ENCODE assay signal across 8 mouse cellular contexts in the genomic region with DNA sequence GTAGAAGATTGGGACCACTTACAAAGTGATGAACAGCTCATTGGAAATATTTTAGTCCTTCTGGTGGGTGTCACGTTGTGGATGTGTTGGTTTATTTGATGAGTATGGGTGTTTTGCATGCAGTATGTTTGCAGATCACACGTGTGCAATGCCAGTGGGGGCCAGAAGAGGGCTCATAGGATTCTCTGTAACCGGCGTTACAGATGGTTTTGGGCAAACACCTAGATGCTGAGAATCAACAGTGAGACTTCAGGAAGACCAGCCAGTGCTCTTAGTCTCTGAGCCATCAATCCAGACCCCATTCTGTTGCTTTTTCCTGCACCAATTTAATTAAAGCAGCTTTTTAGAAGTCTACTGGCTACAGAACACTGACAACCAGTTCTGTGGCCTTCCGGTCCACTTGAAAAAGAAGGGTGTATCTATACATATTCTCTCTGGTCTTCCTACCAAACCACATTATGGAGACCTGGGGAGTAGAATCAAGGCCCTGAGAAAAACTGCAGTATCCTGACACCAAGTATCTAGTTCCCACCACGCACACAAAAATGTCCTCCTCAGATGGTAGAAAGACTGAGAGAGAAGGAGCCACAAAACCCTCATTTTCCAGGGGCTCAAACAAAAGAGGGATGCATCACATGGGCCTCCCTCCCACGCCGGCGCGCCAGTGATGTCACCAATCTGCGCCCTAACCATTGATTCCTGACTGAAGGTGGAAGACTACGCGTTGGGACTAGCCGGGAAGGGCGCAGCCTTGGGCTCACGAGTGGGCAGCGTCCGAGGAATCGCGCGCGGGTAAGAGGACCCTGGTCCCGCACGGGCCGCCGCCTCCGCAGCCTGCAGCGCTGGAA. TPM values are rescaled to one million over a fixed set of nuclear protein-coding genes. Genes with fewer than 3 reads are reported as not detected.
DNase-seq lines count a peak whose midpoint lies in the region; ATAC-seq lines count a peak whose summit lies in the region.

TSS of gene Adar (plus strand) at position 664 of the 848 bp plus-strand sequence.

- ATAC-seq in embryonic facial prominence, embryonic 12.5 days (ENCODE audit: insufficient number of reproducible peaks, insufficient read depth, low FRiP score, low TSS enrichment) = peak; percentile 84
- peak; percentile 79 for ATAC-seq in midbrain, embryonic 12.5 days (ENCODE audit: low FRiP score, low read depth)

- H3K9ac ChIP-seq in embryonic facial prominence, embryonic 12.5 days = peak within 1 kb of the TSS; percentile 95
- peak within 1 kb of the TSS; percentile 98 for H3K9ac ChIP-seq in midbrain, embryonic 12.5 days (replicated peaks)

- peaks cover 3% of the 10 kb centered on the region; the same call in 1 of the 2 replicates for H3K27me3 ChIP-seq in embryonic facial prominence, embryonic 12.5 days
- H3K27me3 ChIP-seq in limb, embryonic 10.5 days (ENCODE audit: low read depth, poor library complexity, severe bottlenecking) = no peaks in the 10 kb centered on the region
- peaks cover 14% of the 10 kb centered on the region; the same call in 1 of the 2 replicates for H3K27me3 ChIP-seq in midbrain, embryonic 12.5 days

- peak within 1 kb of the TSS; percentile 73 for H3K27ac ChIP-seq in embryonic facial prominence, embryonic 12.5 days
- peak within 1 kb of the TSS; percentile 92 for H3K27ac ChIP-seq in limb, embryonic 10.5 days
- H3K27ac ChIP-seq in midbrain, embryonic 12.5 days (replicated peaks) = peak within 1 kb of the TSS; percentile 81

- no peaks in the 10 kb centered on the region for H3K36me3 ChIP-seq in embryonic facial prominence, embryonic 12.5 days
- no peaks in the 10 kb centered on the region for H3K36me3 ChIP-seq in limb, embryonic 10.5 days
- H3K36me3 ChIP-seq in midbrain, embryonic 12.5 days = 0 out of 2 replicates have a peak, but pooled peaks cover 4% of the 10 kb centered on the region

- peak; percentile 73 for DNase-seq in 3134 (ENCODE audit: extremely low read depth, insufficient read length, low spot score)
- DNase-seq in adrenal gland, postnatal 25 days = peak; percentile 77
- DNase-seq in heart, adult 11 months = peak; percentile 97
- peak; percentile 71 for DNase-seq in kidney, adult 18-20 months
- peak; percentile 88 for DNase-seq in limb, embryonic 10.5 days (ENCODE audit: low spot score)
- DNase-seq in spleen, adult 12 weeks (ENCODE audit: low spot score) = peak; percentile 45

- H3K4me3 ChIP-seq in embryonic facial prominence, embryonic 12.5 days = peak within 1 kb of the TSS; percentile 99
- H3K4me3 ChIP-seq in limb, embryonic 10.5 days = peak within 1 kb of the TSS; percentile 100
- H3K4me3 ChIP-seq in midbrain, embryonic 12.5 days = peak within 1 kb of the TSS; percentile 100

- H3K9me3 ChIP-seq in embryonic facial prominence, embryonic 12.5 days = no peaks in the 10 kb centered on the region
- H3K9me3 ChIP-seq in limb, embryonic 10.5 days (replicated peaks) = no peaks in the 10 kb centered on the region
- H3K9me3 ChIP-seq in midbrain, embryonic 12.5 days = no peaks in the 10 kb centered on the region

- H3K4me2 ChIP-seq in embryonic facial prominence, embryonic 12.5 days (replicated peaks) = peak within 1 kb of the TSS; percentile 72
- peak within 1 kb of the TSS; percentile 85 for H3K4me2 ChIP-seq in midbrain, embryonic 12.5 days (replicated peaks)

- WGBS in embryonic facial prominence, embryonic 12.5 days = 6% methylated on average over 27 of the region's 28 CpGs
- WGBS in limb, embryonic 10.5 days = 7% methylated on average over 27 of the region's 28 CpGs
- WGBS in midbrain, embryonic 12.5 days = 7% methylated on average over 24 of the region's 28 CpGs

- peaks cover 8% of the 10 kb centered on the region for H3K4me1 ChIP-seq in embryonic facial prominence, embryonic 12.5 days
- peaks cover 19% of the 10 kb centered on the region for H3K4me1 ChIP-seq in limb, embryonic 10.5 days
- peaks cover 17% of the 10 kb centered on the region for H3K4me1 ChIP-seq in midbrain, embryonic 12.5 days

RNA-seq across cellular contexts. Expression of gene Adar, which starts in this region (rescaled TPM):
- 27.1 and 40.4 TPM in 2 replicates for total RNA-seq in adrenal gland, postnatal 25 days (2021)
- polyA plus RNA-seq in embryonic facial prominence, embryonic 12.5 days (2016; fragmentation: Nextera tagmentation; extraction: Ambion mirVana) = 15.0 and 15.1 TPM in 2 replicates
- polyA plus RNA-seq in limb, embryonic 10.5 days (2016; fragmentation: Nextera tagmentation; extraction: Ambion mirVana) = 15.4 and 17.5 TPM in 2 replicates
- polyA plus RNA-seq in midbrain, embryonic 12.5 days (2016; fragmentation: Nextera tagmentation; extraction: Ambion mirVana) = 23.0 and 24.0 TPM in 2 replicates

Comparison
In these comparisons a context has a peak if more than half of its experiments do, and no peak if none do; other contexts are left out.
1. Peak in every context shown above with its lines: DNase-seq, ATAC-seq, H3K4me3 ChIP-seq and H3K27ac ChIP-seq.
2. DNase-seq: peak in every context shown above with its lines; median percentile 97 in heart, adult 11 months; 88 in limb, embryonic 10.5 days; 77 in adrenal gland, postnatal 25 days; 73 in 3134; 71 in kidney, adult 18-20 months; 45 in spleen, adult 12 weeks.